Mouse (Mus musculus): ENCODE measurements around the gene Cdc42se2.

The Cdc42se2 gene

DNA sequence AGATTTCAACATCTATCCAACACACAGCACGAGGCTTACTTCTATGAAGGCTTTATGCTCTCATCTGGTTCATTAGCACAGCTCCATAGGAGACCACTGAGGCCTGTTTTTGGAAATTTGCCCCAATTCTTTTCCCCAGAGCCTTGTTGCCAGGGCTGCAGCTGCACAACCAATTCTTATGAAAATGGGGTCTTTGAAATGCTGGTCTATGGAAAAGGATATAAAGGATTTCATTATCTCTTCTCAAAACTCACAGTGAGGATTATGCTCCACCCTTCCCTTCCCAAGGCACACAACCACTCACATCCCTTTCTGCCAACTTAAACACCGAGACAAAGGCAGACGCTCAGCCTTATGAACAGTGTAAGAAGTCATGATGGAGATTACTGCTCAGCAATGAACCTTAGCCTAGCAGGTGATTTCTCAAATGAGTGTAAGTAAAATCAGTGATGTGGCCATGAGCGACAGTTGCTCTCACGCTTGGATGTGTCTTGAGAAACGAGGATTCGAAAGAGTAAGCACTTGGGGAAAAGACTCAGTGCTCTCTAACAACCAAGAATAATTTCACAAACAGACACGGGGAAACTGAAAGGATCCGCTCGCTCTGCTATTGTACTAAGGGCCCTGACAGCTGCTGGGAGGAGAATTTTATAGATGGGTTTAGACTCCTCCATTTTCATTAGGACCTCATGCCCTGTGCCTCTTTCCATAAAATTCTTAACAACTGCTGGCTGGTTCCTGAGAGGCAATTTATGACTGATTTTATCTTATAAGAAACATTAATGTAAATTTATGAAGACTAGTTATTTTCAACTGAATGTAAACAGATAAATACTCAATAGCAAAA is 33.0 kb downstream of the Cdc42se2 start:
- no peak for DNase-seq (ENCODE audit: low read depth)

DNA sequence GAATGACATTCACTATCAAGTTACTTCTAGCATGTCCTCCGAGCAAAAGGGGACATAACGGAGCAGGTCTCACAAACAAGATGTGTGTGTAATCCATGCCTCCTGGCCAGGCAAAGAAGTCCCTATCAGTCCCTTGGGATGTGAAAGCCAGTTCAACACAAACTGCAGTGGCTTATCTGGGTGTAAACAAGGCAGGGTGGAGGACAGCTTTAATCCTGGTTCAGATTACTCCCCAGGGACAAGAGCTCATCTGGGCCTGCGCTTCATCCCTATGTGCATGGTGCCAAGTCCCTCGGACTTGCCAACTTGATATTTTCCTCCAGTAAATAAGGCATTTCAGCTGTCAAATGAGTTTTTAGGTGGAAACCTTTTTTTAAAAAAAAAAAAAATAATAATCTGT is 36.0 kb downstream of the Cdc42se2 start:
- no peak for DNase-seq (ENCODE audit: low read depth)

DNA sequence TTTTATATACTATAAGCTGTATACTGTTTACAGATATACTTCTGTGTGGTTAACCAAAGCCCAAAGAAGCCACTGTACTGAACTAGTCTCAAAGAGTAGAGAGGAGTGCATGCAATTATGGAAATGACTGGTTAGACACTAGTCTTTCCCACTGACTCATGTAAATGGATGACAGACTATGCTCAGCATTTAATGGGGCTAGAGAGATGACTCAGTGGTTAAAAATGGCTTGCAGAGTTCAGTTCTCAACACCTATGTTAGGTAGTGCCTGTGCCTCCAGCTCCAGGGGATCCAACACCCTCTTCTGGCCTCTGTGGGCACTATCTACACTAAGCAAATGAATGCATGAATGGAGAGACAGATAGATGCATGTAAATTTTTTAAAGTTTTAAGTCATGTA is 38.6 kb downstream of the Cdc42se2 start:
- no peak for DNase-seq (ENCODE audit: low read depth)

DNA sequence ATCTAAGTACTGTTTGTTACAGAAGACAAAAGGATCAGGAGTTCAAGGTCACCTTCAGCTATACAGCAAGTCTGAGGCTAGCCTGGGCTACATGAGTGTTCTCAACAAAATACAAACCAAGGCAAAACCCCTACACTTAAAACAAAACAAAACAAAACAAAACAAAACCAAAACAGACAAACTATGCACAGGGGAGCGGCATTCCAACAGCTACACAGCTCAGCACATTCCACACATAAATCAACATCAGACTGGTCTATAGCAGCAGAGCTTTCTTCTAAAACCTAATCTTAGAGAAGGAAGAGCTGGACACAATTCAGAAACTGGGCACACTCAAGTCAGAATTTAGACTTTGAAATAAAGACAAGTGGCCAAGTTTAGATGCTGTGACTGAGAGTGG is 43.2 kb downstream of the Cdc42se2 start:
- no peak for DNase-seq (ENCODE audit: low read depth)

DNA sequence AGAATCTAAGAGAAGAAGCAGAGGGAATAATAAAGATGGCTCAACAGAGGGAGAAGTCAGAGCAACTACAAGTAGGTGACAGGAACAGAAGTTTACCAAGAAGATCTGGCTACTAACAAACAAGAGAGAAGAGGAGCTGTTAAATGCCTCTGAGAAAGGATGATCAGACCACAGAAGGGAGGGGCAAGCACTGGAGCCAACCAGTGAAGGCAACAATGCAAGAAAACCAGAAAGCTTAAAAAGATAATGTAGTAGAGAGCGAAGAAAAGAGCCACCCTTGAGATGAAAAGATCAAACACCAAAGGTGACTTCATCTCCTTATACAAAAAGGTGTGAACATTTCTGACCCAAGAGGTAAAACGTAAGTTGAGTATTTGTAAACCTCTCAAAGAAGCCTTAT is 46.1 kb downstream of the Cdc42se2 start:
- no peak for DNase-seq (ENCODE audit: low read depth)

DNA sequence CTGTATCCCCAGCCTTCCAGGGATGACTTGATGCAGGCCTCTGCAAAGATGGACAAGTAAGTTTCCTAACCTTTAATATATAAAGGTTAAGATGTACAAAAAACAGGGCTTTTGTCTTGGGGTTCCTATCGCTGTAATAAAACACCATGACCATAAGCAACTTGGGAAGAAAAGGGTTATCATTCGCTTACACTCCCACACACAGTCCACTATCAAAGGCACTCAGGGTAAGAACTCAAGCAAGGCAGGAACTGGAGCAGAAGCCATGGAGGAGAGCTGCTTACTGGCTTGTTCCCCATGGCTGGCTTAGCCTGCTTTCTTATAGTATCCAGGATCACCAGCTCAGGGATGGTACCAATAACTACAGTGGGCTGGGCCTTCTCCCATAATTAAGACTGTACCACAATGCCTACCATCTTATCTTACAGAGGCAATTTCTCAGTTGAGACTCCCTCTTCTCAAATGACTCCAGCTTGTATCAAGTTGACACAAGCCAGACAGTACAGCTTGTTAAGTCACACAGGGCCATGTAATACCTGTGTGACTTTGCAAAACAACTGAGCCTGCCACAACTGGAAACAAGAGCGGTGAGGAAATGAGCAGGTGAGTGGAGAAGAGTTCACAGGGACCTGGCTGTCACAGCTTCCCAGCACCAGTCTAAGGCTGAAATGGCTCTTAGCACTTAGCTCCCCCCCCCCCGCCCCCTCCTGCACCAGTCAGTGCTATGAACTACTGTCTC is 48.3 kb downstream of the Cdc42se2 start:
- no peak for DNase-seq (ENCODE audit: low read depth)

DNA sequence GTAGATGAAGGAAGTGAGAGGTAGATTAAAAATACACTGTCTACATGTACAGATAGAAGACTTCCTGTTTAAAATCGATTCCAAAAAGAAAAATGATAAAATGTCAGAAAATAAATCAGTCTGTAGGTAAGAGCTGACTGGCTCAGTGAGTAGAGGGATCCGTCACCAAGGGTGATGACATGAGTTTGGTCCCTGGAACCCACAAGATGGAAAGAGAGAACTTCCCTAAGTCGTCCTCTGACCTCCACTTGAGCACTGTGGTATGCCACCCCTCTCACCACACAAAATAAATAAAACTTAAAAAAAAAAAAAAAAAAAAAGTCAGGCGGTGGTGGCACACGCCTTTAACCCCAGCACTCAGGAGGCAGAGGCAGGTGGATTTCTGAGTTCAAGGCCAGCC is 50.6 kb downstream of the Cdc42se2 start:
- DNase-seq (ENCODE audit: low read depth), result no peak

DNA sequence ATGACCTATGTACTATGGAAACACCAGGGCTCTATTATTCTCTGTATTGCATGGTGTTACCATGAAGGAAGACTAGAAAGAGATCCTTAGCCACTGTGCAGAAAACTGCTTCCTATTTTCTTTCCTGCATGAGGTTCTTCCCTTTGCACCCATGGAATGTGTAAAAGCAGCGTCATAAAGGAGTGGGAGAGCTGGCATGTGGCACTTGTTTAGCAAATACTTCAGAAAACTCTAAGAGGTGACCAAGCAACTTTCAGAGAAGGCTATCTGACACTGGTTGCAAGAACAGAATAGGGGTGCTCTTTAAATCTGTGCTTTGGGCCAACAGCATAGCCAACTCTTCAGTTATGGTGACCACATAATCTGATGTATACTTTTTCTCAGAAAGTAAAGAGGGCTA is 52.4 kb downstream of the Cdc42se2 start:
- DNase-seq (ENCODE audit: low read depth), result no peak

DNA sequence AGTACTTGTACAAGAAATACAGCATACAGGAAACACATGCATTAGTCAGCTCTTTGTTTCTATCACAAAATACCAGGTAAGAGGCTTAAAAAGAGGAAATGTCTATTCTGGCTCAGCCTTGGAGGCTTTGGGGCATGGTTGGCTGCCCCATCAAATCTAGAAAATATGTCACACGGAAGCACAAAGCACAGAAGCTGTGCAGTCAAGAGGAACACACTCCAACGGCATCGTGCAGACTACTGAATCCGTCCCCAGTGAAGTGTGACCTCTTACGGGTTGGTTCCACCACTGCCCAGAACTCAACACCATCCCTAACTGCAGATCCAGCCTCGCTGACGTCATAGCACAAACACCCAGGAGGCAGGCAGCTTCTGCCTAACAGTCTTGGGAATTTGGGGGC is 53.9 kb downstream of the Cdc42se2 start:
- DNase-seq (ENCODE audit: low read depth), result no peak

DNA sequence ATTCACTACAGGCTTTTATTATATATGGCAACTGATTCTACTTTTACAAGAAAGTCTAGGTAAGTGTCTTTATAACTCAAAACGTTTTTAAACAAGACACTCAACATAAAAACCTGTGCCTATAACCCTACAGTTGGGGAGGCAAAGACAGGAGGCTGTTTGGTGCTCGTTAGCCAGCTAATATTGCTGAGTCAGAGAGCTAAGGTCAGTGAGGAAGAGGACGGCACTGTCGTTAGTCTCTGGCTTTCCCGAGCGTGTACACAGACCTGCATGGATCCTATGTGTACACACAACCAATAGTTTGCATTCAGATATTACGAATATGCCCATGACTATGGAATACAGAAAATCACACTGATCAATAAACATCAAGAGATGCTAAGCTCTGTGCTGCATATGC is 56.1 kb downstream of the Cdc42se2 start:
- DNase-seq (ENCODE audit: low read depth), result no peak

DNA sequence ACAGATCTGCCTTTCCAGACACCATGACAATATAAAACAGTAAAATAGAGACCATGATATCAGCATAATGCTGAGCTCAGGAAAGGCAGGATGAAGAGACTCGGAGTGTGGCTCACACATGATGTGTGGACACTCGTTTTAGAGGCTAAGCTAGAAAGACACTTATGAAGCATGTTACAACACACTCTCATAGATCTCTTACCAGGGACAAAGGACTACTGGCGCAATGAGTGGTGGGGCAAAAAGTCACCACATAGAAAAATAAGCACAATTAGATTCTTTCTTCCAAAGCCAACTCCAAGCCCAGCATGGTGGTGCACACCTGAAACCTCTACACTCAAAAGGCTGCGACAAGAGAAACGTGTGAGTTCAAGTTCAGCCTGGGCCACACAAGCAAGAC is 56.5 kb downstream of the Cdc42se2 start:
- DNase-seq (ENCODE audit: low read depth), result no peak

DNA sequence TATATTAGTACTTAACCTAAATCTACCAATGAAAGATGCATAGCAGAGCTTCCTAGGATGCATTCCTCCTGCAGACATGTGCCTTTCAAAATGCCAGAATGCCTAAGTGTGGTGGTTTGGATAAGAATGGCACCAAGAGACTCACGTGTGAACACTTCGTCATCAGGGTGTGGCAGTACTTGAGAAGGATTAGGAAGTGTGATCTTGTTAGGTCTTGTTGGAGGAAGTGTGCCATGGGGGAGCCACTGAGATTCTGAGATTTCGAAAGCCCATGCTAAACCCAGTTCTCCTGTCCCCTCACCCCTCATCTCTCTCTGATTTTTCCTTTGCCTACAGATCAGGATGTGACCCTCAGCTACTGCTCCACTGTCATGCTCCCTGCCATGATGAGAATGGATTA is 58.2 kb downstream of the Cdc42se2 start:
- no peak for DNase-seq (ENCODE audit: low read depth)

DNA sequence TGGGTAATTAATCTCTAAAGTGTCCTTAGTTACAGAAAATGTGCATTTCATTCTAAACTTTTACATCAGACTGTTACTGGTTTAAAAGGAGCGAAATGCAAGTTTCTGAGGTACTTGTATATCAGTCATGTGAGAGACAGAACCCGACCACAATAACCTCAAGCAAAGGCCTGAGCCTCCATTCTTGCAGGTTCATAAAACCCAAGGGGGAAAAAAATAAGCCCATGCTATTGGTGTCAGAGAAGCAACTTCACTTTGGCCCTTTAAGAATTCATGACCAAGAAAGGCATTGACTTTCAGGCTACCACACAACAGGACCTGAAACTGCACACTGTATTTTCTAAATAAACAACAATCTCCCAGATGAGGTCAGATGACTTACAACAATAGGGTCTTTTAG is 59.1 kb downstream of the Cdc42se2 start:
- no peak for DNase-seq (ENCODE audit: low read depth)

DNA sequence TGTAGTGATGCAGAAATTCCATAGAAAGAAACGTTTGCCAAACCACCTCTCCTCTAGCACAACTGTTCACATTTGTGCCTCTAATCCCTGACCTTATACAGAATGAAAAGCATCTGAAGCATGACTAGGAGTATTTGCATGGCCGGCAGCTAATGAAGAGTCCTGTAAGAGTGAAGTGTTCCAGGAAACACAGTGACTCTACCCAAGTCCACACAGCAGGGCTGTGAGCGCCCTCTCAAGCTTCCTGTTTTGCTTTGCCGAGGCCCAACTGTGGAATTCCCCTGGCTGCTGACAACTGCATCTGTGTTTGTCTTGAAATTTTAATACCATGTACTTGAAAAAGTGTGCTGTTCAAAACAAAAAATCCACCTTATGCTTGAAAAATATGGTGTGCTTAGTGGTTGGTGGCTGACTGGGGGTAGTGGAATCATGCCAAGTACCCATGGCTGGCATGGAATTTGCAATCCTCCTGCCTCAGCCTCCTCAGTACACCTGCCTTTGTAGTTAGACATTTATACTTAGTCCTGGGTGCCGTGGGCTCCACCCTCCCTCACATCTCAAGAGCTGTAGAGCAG is 60.1 kb downstream of the Cdc42se2 start:
- DNase-seq (ENCODE audit: low read depth), result peak; percentile 48

DNA sequence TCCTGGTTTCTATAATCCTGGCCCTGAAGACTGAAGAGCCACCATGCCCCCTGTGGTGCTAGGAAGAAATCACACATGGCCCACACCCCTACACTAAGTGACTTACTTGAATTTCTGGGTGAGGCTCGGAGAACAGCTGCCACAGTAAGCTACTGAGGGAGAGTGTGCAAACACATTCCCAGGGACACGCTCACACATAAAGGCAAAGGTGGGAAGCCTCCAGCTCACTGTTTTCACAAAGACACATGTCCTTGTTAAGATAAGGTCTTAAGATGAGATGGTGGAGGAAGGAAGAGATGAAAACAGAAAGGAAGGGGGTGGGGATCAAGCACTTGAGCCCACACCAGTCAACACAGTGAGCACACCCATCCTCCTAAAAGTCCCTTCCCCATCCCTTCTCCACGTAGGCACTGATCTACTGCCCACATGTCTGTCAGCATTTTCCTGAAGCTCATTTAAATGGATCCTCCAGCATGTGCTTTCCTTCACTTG is 60.9 kb downstream of the Cdc42se2 start:
- no peak for DNase-seq (ENCODE audit: low read depth)

DNA sequence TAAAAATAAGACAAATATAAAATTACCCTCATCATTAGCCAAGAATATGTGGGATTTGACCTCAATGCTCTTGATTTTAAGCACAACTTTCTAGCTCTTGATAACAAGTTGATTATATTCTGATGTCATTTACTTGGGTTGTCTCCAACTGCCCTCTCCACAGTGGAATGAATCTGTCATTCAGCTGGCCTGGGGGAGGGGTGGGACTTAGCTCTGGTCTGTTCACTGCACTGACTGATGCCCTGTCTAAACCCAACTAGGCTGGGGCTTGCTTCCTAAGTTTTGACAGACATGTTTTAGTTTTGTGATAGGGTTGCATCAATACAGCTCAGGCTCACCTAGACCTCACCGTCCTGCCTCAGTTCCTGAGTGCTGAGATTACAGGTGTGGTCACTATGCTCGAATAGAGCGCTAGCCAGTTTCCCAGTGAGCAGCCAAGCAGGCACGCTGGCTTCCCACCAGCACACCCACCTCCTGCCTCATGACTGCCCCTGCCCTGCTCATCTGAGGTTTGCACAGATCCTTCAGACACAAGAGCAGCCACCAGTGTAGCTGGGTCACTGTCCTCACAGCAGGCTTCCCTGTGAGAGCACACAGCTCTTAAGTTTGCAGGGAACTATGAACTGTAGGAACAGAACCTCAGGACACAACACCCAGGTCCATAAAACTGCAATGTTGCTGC is 63.0 kb downstream of the Cdc42se2 start:
- DNase-seq (ENCODE audit: low read depth), result no peak

DNA sequence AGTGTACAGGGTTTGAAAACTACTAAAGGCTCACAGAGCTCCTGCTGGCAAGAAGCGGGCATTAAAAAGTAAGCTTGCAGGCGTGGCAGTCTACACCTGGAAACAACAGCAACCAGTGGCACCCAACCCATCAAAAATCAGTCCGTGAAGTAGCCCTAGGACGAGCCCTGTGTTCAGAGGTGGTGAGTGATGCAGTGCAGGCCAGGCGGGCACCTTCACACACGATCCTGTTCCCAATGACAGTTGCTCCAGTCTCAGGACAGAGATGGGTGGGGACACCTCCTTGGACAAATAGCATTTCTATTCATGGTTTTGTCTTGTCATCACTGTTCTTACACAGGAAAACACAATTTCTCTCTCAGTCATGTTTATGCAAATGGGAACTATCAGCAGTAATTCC is 65.4 kb downstream of the Cdc42se2 start:
- no peak for DNase-seq (ENCODE audit: low read depth)

DNA sequence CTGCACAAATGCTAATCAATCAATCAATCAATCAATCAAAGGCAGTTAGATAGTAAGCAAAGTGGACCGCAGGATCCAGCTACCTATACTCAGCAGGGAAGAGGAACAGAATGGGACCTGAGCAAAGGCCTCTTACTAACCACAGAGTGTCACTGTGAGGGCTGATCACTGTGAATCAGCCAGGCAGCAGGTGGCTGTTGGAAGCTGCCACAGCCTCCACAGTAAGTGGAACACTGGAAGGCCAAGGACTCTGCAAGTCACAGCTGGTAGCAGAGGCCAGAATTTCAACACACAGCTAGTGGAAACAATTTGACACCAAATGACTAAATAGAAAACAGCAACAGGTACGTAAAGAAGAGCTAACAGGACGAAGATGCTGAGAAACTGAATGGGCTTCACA is 68.9 kb downstream of the Cdc42se2 start:
- DNase-seq (ENCODE audit: low read depth), result no peak

DNA sequence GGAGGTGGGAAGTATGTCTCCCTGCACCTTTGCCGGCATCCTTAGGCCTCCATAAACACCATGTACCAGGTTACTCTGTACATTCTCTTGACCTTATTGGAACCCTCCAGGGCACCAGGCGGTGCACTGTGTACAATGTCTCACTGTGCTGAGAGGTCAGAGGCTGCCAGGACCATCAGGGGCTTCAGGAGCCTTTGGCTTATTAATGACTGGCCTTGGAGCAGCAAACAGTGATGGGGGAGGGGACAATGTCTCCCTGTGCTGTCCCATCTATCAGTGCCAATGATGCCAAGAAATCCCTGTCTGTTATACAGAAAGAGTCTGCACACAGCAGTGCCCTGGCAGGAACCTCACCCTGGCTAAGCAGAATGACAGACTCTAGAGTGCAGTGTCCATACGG is 69.6 kb downstream of the Cdc42se2 start:
- no peak for DNase-seq (ENCODE audit: low read depth)

DNA sequence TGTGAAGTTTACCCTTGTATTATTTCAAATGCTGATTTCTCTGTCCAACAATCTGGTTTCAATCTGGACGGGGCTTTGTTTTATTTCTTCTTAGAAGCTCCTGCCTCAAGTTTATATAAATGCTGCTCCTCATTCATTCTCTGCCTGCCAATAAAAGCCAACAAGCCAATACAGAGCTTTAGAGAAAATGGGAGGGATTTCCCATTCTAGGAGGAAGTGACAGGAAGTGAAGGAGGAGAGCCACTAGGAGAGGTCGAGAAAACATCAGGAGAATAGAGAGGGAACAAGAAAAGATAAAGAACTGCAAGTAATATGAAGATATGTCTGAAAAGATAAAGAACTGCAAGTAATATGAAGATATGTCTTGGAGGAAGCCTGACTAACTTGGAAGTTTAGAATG is 74.6 kb downstream of the Cdc42se2 start:
- no peak for DNase-seq (ENCODE audit: low read depth)

DNA sequence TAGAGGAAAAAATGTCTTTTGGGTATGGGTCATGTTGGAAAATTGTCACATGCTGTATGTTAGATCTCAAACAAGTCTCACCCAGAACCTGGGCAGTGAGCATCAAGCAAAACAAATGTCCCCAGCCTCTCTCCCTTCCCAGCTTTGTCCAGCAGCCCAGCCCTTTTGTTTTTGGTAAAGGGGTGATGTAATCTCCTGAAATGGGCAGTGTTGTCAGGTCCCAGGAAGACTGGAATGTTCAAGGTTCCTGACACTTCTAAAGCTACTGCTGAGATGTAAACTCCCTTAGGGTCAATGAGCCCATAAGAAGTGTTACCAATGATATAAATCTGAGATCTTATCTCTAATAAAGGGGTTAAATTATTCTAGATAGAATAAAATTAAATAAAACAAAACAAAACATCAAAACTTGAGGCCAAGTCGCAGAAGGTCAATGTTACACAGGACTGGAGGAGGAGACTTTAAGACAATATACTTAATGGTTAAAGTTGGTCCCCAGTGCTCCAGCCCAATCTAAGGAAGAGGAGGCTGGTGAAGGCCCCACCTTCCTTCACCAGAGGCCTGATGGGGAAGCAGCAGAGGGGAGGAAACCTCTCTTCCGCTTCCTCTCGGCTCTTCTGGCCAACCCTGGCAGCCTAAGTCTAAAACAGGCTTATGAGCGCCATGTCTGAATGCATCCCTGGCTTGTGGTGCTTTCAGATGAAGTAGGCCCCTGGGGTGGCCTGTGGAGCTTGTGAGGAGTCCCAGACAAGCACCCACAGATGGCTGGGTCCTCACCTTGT is 76.8 kb downstream of the Cdc42se2 start:
- DNase-seq (ENCODE audit: low read depth), result no peak

DNA sequence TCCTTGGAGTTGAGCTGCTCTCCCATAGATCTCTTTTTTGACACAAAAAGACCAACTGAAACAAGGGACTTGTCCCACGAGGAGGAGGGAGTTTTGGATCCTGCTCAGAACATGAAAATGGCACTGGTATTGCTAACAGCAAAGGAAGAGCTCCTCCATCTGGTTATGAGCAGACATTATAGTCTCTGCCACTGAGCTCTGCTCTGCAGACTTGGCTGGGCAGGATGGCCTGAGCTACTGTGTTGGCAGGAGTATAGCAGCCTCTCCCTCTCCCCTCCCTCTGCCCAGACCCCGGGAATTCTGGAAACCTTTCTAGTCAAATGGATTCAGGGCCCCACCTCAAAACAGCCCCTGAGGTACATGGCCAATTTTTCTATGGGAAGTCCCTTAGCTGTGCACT is 77.8 kb downstream of the Cdc42se2 start:
- no peak for DNase-seq (ENCODE audit: low read depth)

All from fibroblast of lung, adult 2 months (primary cell).